Mouse (Mus musculus) hindbrain, embryonic 16.5 days (tissue): ENCODE results near the gene Slc4a3. TPM values are rescaled to one million over a fixed set of nuclear protein-coding genes. Genes with fewer than 3 reads are reported as not detected.

ENCODE experiments used
- ATAC-seq: fragments of 200-750 bp; cut with Nextera tagmentation; 2 replicates; pipeline ENCODE4 v1.8.0; 2017; ENCODE audit warnings: moderate TSS enrichment, moderate library complexity
- H3K27ac ChIP-seq: fragments of 300-500 bp; sonication (generic); 2 replicates; pipeline ENCODE4 v1.5.1; 2014; ENCODE audit warnings: low read depth, mild to moderate bottlenecking, control low read depth, low read length, moderate library complexity
- H3K27me3 ChIP-seq: fragments of 300-500 bp; sonication (generic); replicated peaks from 2 replicates; pipeline ENCODE4 v1.6.1; 2014; ENCODE audit warnings: low read length; ENCODE audit not compliant: control insufficient read depth, insufficient read depth
- H3K36me3 ChIP-seq: fragments of 300-500 bp; sonication (generic); 2 replicates; pipeline ENCODE4 v1.6.1; 2014; ENCODE audit warnings: mild to moderate bottlenecking, low read length, moderate library complexity, mixed read lengths; ENCODE audit not compliant: control insufficient read depth, insufficient read depth
- H3K4me1 ChIP-seq: fragments of 300-500 bp; sonication (generic); 2 replicates; pipeline ENCODE4 v1.6.1; 2014; ENCODE audit warnings: low read depth, low read length; ENCODE audit not compliant: control insufficient read depth, insufficient read depth
- H3K4me2 ChIP-seq: fragments of 300-500 bp; sonication (generic); 2 replicates; pipeline ENCODE4 v1.6.1; 2014; ENCODE audit warnings: mild to moderate bottlenecking, low read length, control low read depth, moderate library complexity
- H3K4me3 ChIP-seq: fragments of 300-500 bp; sonication (generic); 2 replicates; pipeline ENCODE4 v1.5.1; 2014; ENCODE audit warnings: mild to moderate bottlenecking, low read length, control low read depth, moderate library complexity
- H3K9ac ChIP-seq: fragments of 300-500 bp; sonication (generic); 2 replicates; pipeline ENCODE4 v1.6.1; 2014; ENCODE audit warnings: low read depth, mild to moderate bottlenecking, control low read depth, low read length, moderate library complexity
- H3K9me3 ChIP-seq: fragments of 300-500 bp; sonication (generic); 2 replicates; pipeline ENCODE4 v1.6.1; 2014; ENCODE audit warnings: mild to moderate bottlenecking, low read length, moderate library complexity; ENCODE audit not compliant: control insufficient read depth
- WGBS: fragments of 180-500 bp; shearing (Covaris S2); extraction: QIAGEN DNeasy Blood & Tissue Kit; methylation state at CpG from one replicate; pipeline ENCODE4 v1.1.7; 2014; 5-methylcytosine and 5-hydroxymethylcytosine counted together
- polyA plus RNA-seq: library from polyadenylated mRNA; unstranded; fragments of >200 nt; fragmentation: Nextera tagmentation; extraction: Ambion mirVana; gene quantifications from 2 replicates; pipeline ENCODE4 v1.2.1, GENCODE M21; 2015

The Slc4a3 gene
- polyA plus RNA-seq = 84.9 and 85.4 TPM in 2 replicates

DNA sequence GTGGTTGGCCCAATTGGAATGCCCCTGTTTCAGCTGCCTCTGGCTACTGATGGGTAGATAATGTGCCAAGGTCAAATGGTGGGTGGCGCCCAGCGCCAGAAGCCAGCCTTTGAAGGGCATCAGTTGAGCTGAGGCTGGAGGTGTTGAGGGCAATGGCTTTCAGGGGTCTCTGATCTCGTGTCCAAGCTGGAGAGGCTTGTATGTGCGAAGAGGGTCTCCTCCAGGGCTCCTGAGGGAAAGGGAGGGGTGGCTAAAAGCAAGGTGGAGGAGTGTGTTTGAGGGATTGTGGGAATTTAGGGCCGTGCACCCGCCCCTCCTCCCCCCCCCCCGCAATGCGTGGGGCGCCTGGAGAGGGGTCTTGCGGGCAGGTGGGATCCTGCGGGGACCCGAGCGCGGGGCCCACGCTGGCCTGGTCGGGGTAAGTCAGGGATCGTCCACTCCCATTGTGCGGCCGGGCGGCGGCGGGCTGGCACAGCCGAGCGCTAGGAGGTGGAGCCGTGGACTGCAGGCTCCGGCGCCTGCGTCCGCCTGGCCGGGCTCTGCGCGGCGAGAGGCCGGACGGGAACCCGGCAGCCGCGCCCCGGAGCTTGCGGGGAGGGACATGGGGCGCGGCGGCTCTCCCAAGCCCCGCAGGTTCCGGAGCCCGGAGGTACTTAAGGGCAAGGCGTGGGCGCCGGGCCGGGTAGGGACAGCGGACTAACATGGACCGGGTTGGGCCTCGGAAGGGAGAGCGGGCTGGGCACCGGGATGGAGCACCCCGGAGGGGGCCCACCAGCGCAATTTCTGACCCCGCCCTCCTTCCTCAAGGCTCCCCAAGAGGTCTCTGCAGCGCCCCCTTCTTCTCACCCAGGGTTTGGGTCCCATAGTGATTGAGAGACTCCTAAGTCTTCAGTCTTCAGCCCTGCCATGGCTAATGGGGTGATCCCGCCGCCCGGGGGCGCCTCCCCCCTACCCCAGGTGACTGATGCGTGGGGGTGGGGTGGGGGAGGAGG is at the start of gene Slc4a3:
Gene Slc4a3, plus strand, starts transcription at position 302 of the 992 bp plus-strand sequence.
- Histone ChIP-seq H3K9ac (peak within 1 kb of the TSS; percentile 98), H3K27me3 (no peaks in the 10 kb centered on the region), H3K36me3 (peaks cover 12% of the 10 kb centered on the region), H3K27ac (peak within 1 kb of the TSS; percentile 84), H3K9me3 (no peaks in the 10 kb centered on the region), H3K4me3 (peak within 1 kb of the TSS; percentile 86), H3K4me1 (peaks cover 17% of the 10 kb centered on the region), H3K4me2 (peak within 1 kb of the TSS; percentile 83)
- under 1% methylated on average over 41 of the region's 64 CpGs for WGBS
- peak; percentile 86 for ATAC-seq

DNA sequence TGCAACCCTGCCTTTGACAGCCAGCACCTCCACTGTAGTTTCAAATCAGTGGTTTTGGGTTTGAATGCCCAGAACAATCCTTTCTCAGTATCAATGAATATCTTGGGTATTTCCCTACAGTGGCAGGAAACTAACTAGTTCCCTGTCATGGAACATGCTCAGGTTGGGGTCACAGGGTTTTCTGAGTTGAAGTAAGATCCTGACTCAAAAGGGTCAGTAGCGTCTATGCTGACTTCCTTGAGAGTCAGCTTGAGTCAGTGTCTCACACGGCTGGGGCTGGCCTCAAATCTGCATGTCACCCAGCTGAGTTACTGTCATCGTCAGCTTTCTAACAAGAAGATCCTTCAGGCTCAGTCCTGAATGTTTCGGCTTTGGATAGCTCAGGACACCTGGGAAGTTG is 47.2 kb upstream of the Slc4a3 start:
- Histone ChIP-seq H3K4me3 (no peak overlapping the region), H3K4me1 (no peaks in the 10 kb centered on the region), H3K27me3 (no peaks in the 10 kb centered on the region), H3K9ac (no peak overlapping the region), H3K4me2 (no peak overlapping the region), H3K27ac (no peak overlapping the region), H3K9me3 (no peaks in the 10 kb centered on the region), H3K36me3 (peaks cover 6% of the 10 kb centered on the region)
- WGBS = 93% methylated on average over 4 of the region's 4 CpGs
- ATAC-seq = no peak

DNA sequence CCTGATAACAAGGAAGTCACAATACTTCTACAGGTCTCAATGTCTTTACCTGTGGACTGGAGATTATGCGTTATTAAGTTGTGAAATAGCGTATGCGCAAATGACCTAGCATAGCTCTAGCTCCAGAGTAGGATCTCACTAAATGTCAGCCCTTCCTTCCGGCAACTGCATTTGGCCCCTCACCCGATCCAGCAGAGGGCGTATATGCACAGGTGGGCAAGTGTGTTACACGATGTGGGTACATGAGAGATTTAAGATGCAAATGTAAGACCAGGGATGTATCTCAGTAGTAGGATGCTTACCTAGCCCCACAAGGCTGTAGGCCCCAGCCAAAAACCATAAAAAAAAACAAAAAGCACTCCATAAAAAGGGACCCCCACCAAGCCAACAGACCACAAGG is 46.6 kb upstream of the Slc4a3 start:
- Histone ChIP-seq H3K4me2 (no peak overlapping the region), H3K9me3 (no peaks in the 10 kb centered on the region), H3K27ac (no peak overlapping the region), H3K4me3 (no peak overlapping the region), H3K36me3 (peaks cover 6% of the 10 kb centered on the region), H3K4me1 (peaks cover 2% of the 10 kb centered on the region), H3K27me3 (no peaks in the 10 kb centered on the region), H3K9ac (no peak overlapping the region)
- WGBS = 87% methylated on average over 7 of the region's 7 CpGs
- ATAC-seq = no peak

DNA sequence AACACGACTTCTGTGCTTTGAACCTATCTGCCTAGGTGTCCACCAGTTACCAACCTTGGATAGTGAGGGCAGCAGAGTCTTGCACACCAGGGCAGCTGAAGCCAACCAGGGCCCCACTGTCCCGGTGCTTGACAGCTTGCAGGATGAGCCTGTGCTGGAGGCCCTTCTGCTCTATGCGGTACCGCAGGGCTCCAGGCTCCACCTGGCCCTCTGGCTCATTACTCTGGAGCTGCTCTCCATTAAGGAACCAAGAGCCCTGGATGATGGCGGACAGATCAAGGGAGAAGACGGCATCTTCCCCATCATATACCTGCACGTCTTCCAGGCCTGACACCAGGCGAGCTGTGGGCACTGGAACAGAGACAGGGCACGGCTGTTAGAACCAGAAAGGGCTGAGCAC is 44.2 kb upstream of the Slc4a3 start:
- Histone ChIP-seq H3K9ac (no peak overlapping the region), H3K9me3 (no peaks in the 10 kb centered on the region), H3K36me3 (peaks cover 6% of the 10 kb centered on the region), H3K27me3 (no peaks in the 10 kb centered on the region), H3K27ac (no peak overlapping the region), H3K4me3 (no peak overlapping the region), H3K4me2 (no peak overlapping the region), H3K4me1 (peaks cover 11% of the 10 kb centered on the region)
- WGBS = 93% methylated on average over 9 of the region's 9 CpGs
- no peak for ATAC-seq

DNA sequence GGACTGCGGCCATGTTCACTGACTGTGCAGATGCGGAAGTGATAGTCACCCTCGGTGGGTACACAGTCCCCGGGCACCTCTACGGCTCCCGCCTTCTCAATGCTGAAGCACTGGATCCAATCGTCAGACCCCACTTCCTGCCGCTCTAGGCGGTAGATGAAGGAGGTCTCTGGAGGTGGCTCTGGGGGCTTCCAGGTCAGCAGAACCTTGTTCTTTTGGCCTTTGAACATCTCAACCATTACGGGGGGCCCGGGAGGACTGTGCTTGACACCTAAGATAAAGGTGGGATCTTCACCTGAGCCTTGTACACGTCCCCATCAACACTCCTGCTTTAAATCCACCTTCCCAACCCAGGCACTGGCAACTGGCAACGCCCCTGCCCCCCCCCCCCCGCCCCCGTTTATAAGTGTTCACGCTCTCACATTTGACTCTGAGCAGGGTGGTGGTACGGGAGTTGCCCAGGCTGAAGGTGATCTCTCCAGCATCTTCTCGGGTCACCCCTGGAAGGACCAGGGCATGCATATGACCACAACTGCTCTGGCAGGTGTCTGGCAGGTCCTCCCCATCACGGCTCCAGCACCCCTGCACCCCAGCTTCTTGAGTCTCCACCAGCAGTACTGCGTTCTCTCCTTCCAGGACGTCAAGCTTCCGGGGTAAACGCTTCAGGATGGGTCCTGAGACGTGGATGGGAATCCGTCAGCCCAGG is 43.0 kb upstream of the Slc4a3 start:
- Histone ChIP-seq H3K36me3 (peaks cover 6% of the 10 kb centered on the region), H3K9ac (no peak overlapping the region), H3K4me2 (no peak overlapping the region), H3K27me3 (no peaks in the 10 kb centered on the region), H3K4me1 (peaks cover 18% of the 10 kb centered on the region), H3K9me3 (no peaks in the 10 kb centered on the region), H3K27ac (no peak overlapping the region), H3K4me3 (no peak overlapping the region)
- no peak for ATAC-seq
- WGBS = 87% methylated on average over 23 of the region's 25 CpGs

DNA sequence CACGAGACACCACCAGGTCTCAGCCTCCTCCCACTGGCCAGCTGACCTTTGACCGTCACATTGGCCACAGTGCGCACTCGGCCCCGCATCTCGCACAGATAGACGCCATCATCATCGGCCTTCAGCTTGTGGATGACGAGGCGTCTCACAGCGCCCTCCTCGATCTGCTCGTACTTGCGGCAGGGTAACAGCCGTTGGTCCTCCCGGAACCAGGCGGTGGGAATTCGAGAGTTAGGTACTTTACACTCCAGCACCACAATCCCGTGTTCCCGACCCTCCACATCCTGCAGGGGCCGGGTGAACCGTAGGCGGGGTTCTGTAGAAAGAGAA is 42.5 kb upstream of the Slc4a3 start:
- H3K4me1 ChIP-seq = peaks cover 18% of the 10 kb centered on the region
- peak overlapping the region; percentile 15 for H3K4me2 ChIP-seq
- H3K9me3 ChIP-seq = no peaks in the 10 kb centered on the region
- H3K4me3 ChIP-seq = no peak overlapping the region
- no peak overlapping the region for H3K27ac ChIP-seq
- no peak for ATAC-seq
- 73% methylated on average over 23 of the region's 23 CpGs for WGBS
- peaks cover 6% of the 10 kb centered on the region for H3K36me3 ChIP-seq
- no peaks in the 10 kb centered on the region for H3K27me3 ChIP-seq
- no peak overlapping the region for H3K9ac ChIP-seq

DNA sequence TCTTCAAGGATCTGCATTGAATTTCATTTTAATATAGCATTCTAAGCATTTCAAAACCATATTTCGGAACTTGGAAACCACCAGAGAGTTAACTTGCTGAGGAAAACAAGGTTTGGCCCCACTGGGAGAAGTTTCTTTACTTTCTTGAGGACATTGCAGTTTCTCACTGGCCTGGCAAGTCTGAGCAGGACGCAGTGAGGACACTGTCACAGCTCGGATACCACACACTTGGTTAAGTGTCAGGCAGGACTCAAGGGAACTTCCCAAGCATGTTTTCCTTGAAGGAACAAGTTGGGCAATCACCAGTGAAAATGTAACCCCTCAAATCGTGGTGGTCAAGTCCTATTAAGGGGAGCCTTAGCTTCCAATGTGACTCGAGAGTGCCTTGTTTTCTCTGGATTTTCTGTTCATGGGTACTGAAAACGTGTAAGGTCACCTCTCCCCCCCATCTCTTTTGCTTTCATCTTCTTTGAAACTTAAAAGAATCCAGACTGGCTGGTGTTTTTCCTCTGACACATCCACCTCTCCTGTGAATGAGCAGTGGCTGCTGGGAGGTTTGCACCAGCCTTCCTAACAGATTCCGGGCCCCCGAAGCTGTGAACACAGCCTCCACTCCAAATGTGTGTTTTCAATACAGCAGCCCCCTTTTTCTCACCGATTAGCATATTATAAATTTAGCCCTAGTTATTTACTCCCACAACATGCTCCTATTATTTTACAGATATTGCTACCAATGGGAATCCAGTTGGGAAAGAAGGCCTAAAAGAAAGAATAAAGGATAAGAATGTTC is 41.6 kb upstream of the Slc4a3 start:
- peaks cover 18% of the 10 kb centered on the region for H3K4me1 ChIP-seq
- H3K4me3 ChIP-seq = peak overlapping the region; percentile 90
- peak overlapping the region; percentile 87 for H3K9ac ChIP-seq
- H3K4me2 ChIP-seq = peak overlapping the region; percentile 92
- 68% methylated on average over 9 of the region's 9 CpGs for WGBS
- ATAC-seq = no peak
- no peaks in the 10 kb centered on the region for H3K9me3 ChIP-seq
- H3K27me3 ChIP-seq = no peaks in the 10 kb centered on the region
- H3K36me3 ChIP-seq = peaks cover 6% of the 10 kb centered on the region; the same call in 1 of the 2 replicates
- H3K27ac ChIP-seq = peak overlapping the region; percentile 85

DNA sequence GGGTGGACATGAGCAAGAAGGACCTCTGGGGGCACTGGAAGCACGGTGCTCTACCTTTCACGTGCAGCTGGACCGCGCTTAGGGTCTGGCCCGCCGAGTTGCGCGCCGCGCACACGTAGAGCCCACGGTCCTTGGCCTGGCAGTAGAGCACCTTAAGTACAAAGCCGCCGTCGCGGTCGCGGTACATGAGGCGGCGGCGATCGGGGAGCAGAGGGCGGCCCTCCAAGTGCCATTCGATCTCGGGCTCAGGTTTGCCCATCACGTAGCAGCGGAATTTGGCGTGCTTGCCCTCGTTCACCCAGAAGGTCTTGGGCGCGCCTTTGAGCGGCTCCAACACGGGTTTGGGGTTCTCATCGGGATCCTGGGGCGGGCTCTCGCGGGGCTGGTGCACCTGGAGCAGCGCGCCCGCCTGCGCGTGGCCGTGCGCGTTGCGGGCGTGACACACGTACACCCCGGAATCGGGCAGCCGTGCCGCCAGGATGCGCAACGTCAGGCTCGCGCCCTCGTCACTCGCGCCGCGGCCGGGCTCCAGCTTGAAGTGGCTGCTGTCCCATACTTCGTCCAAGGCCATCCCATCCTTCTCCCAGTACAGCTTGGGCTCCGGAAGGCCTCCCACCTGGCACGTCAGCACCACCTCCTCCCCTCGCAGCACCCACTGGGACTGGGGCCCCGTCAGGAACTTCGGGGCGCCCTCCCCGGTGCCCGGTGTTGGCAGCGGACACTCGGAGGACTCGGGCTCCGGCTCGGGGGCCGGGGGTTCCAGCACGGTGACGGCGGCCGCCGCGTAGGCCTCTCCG is 40.7 kb upstream of the Slc4a3 start:
- peak overlapping the region; percentile 90 for H3K4me3 ChIP-seq
- no peaks in the 10 kb centered on the region for H3K27me3 ChIP-seq
- WGBS = under 1% methylated on average over 76 of the region's 84 CpGs
- peaks cover 18% of the 10 kb centered on the region for H3K4me1 ChIP-seq
- peak overlapping the region; percentile 87 for H3K9ac ChIP-seq
- ATAC-seq = peak; percentile 84
- H3K36me3 ChIP-seq = peaks cover 6% of the 10 kb centered on the region; the same call in 1 of the 2 replicates
- no peaks in the 10 kb centered on the region for H3K9me3 ChIP-seq
- peak overlapping the region; percentile 92 for H3K4me2 ChIP-seq
- H3K27ac ChIP-seq = peak overlapping the region; percentile 85
